Mouse (Mus musculus): ENCODE data around the gene Tead4. TPM values are rescaled to one million over a fixed set of nuclear protein-coding genes. Genes with fewer than 3 reads are reported as not detected.

Gene Tead4
- polyA plus RNA-seq, 1 experiment from 2014 or later: 3.2 TPM

- Histone ChIP-seq H3K27me3 (ENCODE audit: low read depth, poor library complexity, severe bottlenecking) (no peaks in the 10 kb centered on the region), H3K36me3 (no peaks in the 10 kb centered on the region), H3K4me1 (peaks cover 4% of the 10 kb centered on the region; the same call in 1 of the 2 replicates), H3K4me3 (no peak overlapping the region), H3K9me3 (replicated peaks) (no peaks in the 10 kb centered on the region), H3K27ac (no peak overlapping the region)
- no peak for DNase-seq (ENCODE audit: low spot score)
- WGBS: 62% methylated on average over 2 of the region's 2 CpGs
Measured at GRCm38 (mm10) chr6:128255941-128256340, 44.7 kb downstream of the Tead4 start.

GRCm38 (mm10) chr6:128255292-128255691 lies 45.3 kb downstream of the Tead4 start:
- Histone ChIP-seq H3K27ac (no peak overlapping the region), H3K36me3 (no peaks in the 10 kb centered on the region), H3K9me3 (replicated peaks) (no peaks in the 10 kb centered on the region), H3K4me1 (peaks cover 4% of the 10 kb centered on the region; the same call in 1 of the 2 replicates), H3K27me3 (ENCODE audit: low read depth, poor library complexity, severe bottlenecking) (no peaks in the 10 kb centered on the region), H3K4me3 (no peak overlapping the region)
- WGBS: 87% methylated on average over 4 of the region's 4 CpGs
- DNase-seq (ENCODE audit: low spot score): no peak

GRCm38 (mm10) chr6:128254551-128254950 lies 46.1 kb downstream of the Tead4 start:
- WGBS: 64% methylated on average over 4 of the region's 4 CpGs
- Histone ChIP-seq H3K36me3 (no peaks in the 10 kb centered on the region), H3K4me1 (peaks cover 4% of the 10 kb centered on the region; the same call in 1 of the 2 replicates), H3K4me3 (no peak overlapping the region), H3K27me3 (ENCODE audit: low read depth, poor library complexity, severe bottlenecking) (no peaks in the 10 kb centered on the region), H3K27ac (no peak overlapping the region), H3K9me3 (replicated peaks) (no peaks in the 10 kb centered on the region)
- DNase-seq (ENCODE audit: low spot score): no peak

GRCm38 (mm10) chr6:128253111-128253510 lies 47.5 kb downstream of the Tead4 start:
- H3K27me3 ChIP-seq (ENCODE audit: low read depth, poor library complexity, severe bottlenecking): no peaks in the 10 kb centered on the region
- no peak overlapping the region for H3K27ac ChIP-seq
- peaks cover 4% of the 10 kb centered on the region; the same call in 1 of the 2 replicates for H3K4me1 ChIP-seq
- no peaks in the 10 kb centered on the region for H3K36me3 ChIP-seq
- H3K4me3 ChIP-seq: no peak overlapping the region
- H3K9me3 ChIP-seq (replicated peaks): no peaks in the 10 kb centered on the region
- 66% methylated on average over 2 of the region's 2 CpGs for WGBS
- DNase-seq (ENCODE audit: low spot score): no peak

- Histone ChIP-seq H3K36me3 (no peaks in the 10 kb centered on the region), H3K4me1 (no peaks in the 10 kb centered on the region), H3K4me3 (no peak overlapping the region), H3K9me3 (replicated peaks) (no peaks in the 10 kb centered on the region), H3K27me3 (ENCODE audit: low read depth, poor library complexity, severe bottlenecking) (no peaks in the 10 kb centered on the region), H3K27ac (no peak overlapping the region)
- 91% methylated on average over 5 of the region's 5 CpGs for WGBS
- no peak for DNase-seq (ENCODE audit: low spot score)
Measured at GRCm38 (mm10) chr6:128250596-128250995, 50.0 kb downstream of the Tead4 start.

- Histone ChIP-seq H3K4me3 (no peak overlapping the region), H3K27ac (no peak overlapping the region), H3K27me3 (ENCODE audit: low read depth, poor library complexity, severe bottlenecking) (no peaks in the 10 kb centered on the region), H3K4me1 (no peaks in the 10 kb centered on the region), H3K9me3 (replicated peaks) (no peaks in the 10 kb centered on the region), H3K36me3 (no peaks in the 10 kb centered on the region)
- DNase-seq (ENCODE audit: low spot score): no peak
- WGBS: 84% methylated on average over 2 of the region's 2 CpGs
Measured at GRCm38 (mm10) chr6:128237102-128237763, 63.4 kb downstream of the Tead4 start.

- no peak overlapping the region for H3K27ac ChIP-seq
- WGBS: 69% methylated on average over 9 of the region's 9 CpGs
Measured at GRCm38 (mm10) chr6:128236581-128236980, 64.0 kb downstream of the Tead4 start.

GRCm38 (mm10) chr6:128234206-128234605 lies 66.4 kb downstream of the Tead4 start:
- no peaks in the 10 kb centered on the region for H3K27me3 ChIP-seq (ENCODE audit: low read depth, poor library complexity, severe bottlenecking)
- DNase-seq (ENCODE audit: low spot score): no peak
- 39% methylated on average over 5 of the region's 5 CpGs for WGBS
- peaks cover 9% of the 10 kb centered on the region; the same call in 1 of the 2 replicates for H3K4me1 ChIP-seq
- no peaks in the 10 kb centered on the region for H3K9me3 ChIP-seq (replicated peaks)
- no peaks in the 10 kb centered on the region for H3K36me3 ChIP-seq
- H3K4me3 ChIP-seq: no peak overlapping the region
- no peak overlapping the region for H3K27ac ChIP-seq

More at GRCm38 (mm10) chr6:128236581-128236980, 64.0 kb downstream of the Tead4 start:
- no peak for DNase-seq (ENCODE audit: low spot score)
- Histone ChIP-seq H3K9me3 (replicated peaks) (no peaks in the 10 kb centered on the region), H3K4me3 (no peak overlapping the region), H3K36me3 (no peaks in the 10 kb centered on the region), H3K27me3 (ENCODE audit: low read depth, poor library complexity, severe bottlenecking) (no peaks in the 10 kb centered on the region), H3K4me1 (no peaks in the 10 kb centered on the region)

- no peak for DNase-seq (ENCODE audit: low spot score)
- 74% methylated on average over 7 of the region's 7 CpGs for WGBS
- Histone ChIP-seq H3K4me3 (no peak overlapping the region), H3K27ac (no peak overlapping the region), H3K9me3 (replicated peaks) (no peaks in the 10 kb centered on the region), H3K4me1 (peaks cover 9% of the 10 kb centered on the region; the same call in 1 of the 2 replicates), H3K36me3 (no peaks in the 10 kb centered on the region), H3K27me3 (ENCODE audit: low read depth, poor library complexity, severe bottlenecking) (no peaks in the 10 kb centered on the region)
Measured at GRCm38 (mm10) chr6:128232216-128232615, 68.4 kb downstream of the Tead4 start.

GRCm38 (mm10) chr6:128231741-128232140 lies 68.9 kb downstream of the Tead4 start:
- WGBS: 84% methylated on average over 3 of the region's 3 CpGs
- no peak for DNase-seq (ENCODE audit: low spot score)

GRCm38 (mm10) chr6:128227438-128228017 lies 73.1 kb downstream of the Tead4 start:
- 26% methylated on average over 8 of the region's 8 CpGs for WGBS

More at GRCm38 (mm10) chr6:128231741-128232140, 68.9 kb downstream of the Tead4 start:
- Histone ChIP-seq H3K4me1 (peaks cover 9% of the 10 kb centered on the region; the same call in 1 of the 2 replicates), H3K4me3 (no peak overlapping the region), H3K9me3 (replicated peaks) (no peaks in the 10 kb centered on the region), H3K36me3 (no peaks in the 10 kb centered on the region), H3K27ac (no peak overlapping the region), H3K27me3 (ENCODE audit: low read depth, poor library complexity, severe bottlenecking) (no peaks in the 10 kb centered on the region)

GRCm38 (mm10) chr6:128226941-128227340 lies 73.7 kb downstream of the Tead4 start:
- H3K36me3 ChIP-seq: no peaks in the 10 kb centered on the region
- WGBS: 81% methylated on average over 3 of the region's 3 CpGs

More at GRCm38 (mm10) chr6:128227438-128228017, 73.1 kb downstream of the Tead4 start:
- Histone ChIP-seq H3K27ac (0 out of 2 replicates have a peak overlapping the region, but pooled peaks have one; percentile 4), H3K36me3 (no peaks in the 10 kb centered on the region), H3K4me1 (peaks cover 9% of the 10 kb centered on the region; the same call in 1 of the 2 replicates), H3K4me3 (no peak overlapping the region), H3K9me3 (replicated peaks) (no peaks in the 10 kb centered on the region), H3K27me3 (ENCODE audit: low read depth, poor library complexity, severe bottlenecking) (no peaks in the 10 kb centered on the region)
- DNase-seq (ENCODE audit: low spot score): peak; percentile 47

GRCm38 (mm10) chr6:128225846-128226176 lies 74.8 kb downstream of the Tead4 start:
- H3K4me1 ChIP-seq: peaks cover 13% of the 10 kb centered on the region; the same call in 1 of the 2 replicates
- 89% methylated on average over 1 of the region's 1 CpGs for WGBS
- no peaks in the 10 kb centered on the region for H3K36me3 ChIP-seq
- no peak overlapping the region for H3K27ac ChIP-seq
- H3K9me3 ChIP-seq (replicated peaks): no peaks in the 10 kb centered on the region
- no peaks in the 10 kb centered on the region for H3K27me3 ChIP-seq (ENCODE audit: low read depth, poor library complexity, severe bottlenecking)
- no peak for DNase-seq (ENCODE audit: low spot score)
- H3K4me3 ChIP-seq: no peak overlapping the region

More at GRCm38 (mm10) chr6:128226941-128227340, 73.7 kb downstream of the Tead4 start:
- H3K27me3 ChIP-seq (ENCODE audit: low read depth, poor library complexity, severe bottlenecking): no peaks in the 10 kb centered on the region
- DNase-seq (ENCODE audit: low spot score): no peak
- H3K4me3 ChIP-seq: no peak overlapping the region
- H3K9me3 ChIP-seq (replicated peaks): no peaks in the 10 kb centered on the region
- H3K27ac ChIP-seq: no peak overlapping the region
- peaks cover 9% of the 10 kb centered on the region; the same call in 1 of the 2 replicates for H3K4me1 ChIP-seq

Measured in limb, embryonic 10.5 days (tissue).